Mouse (Mus musculus) forebrain, embryonic 12.5 days (tissue): ENCODE measurements around the gene Rhobtb1. TPM values are rescaled to one million over a fixed set of nuclear protein-coding genes. Genes with fewer than 3 reads are reported as not detected.

ENCODE experiments used
- ATAC-seq: fragments of 200-750 bp; cut with Nextera tagmentation; 2 replicates; pipeline ENCODE4 v1.8.0; 2017; ENCODE audit warnings: moderate TSS enrichment; ENCODE audit not compliant: low FRiP score
- H3K27ac ChIP-seq: fragments of 300-500 bp; sonication (generic); 2 replicates; pipeline ENCODE4 v1.5.1; 2016; ENCODE audit warnings: mild to moderate bottlenecking
- H3K27me3 ChIP-seq: fragments of 300-500 bp; sonication (generic); 2 replicates; pipeline ENCODE4 v1.6.1; 2016; ENCODE audit warnings: mild to moderate bottlenecking
- H3K36me3 ChIP-seq: fragments of 300-500 bp; sonication (generic); replicated peaks from 2 replicates; pipeline ENCODE4 v1.6.1; 2016; ENCODE audit warnings: mild to moderate bottlenecking
- H3K4me1 ChIP-seq: fragments of 300-500 bp; sonication (generic); 2 replicates; pipeline ENCODE4 v1.6.1; 2016
- H3K4me2 ChIP-seq: fragments of 300-500 bp; sonication (generic); 2 replicates; pipeline ENCODE4 v1.6.1; 2016; ENCODE audit warnings: mild to moderate bottlenecking, moderate library complexity
- H3K4me3 ChIP-seq: fragments of 300-500 bp; sonication (generic); replicated peaks from 2 replicates; pipeline ENCODE4 v1.5.1; 2016; ENCODE audit warnings: mild to moderate bottlenecking
- H3K9ac ChIP-seq: fragments of 300-500 bp; sonication (generic); 2 replicates; pipeline ENCODE4 v1.6.1; 2016; ENCODE audit warnings: mild to moderate bottlenecking
- H3K9me3 ChIP-seq: fragments of 300-500 bp; sonication (generic); 2 replicates; pipeline ENCODE4 v1.6.1; 2016
- WGBS: fragments of 180-500 bp; shearing (Covaris S2); methylation state at CpG from one replicate; pipeline ENCODE4 v1.1.7; 2016; 5-methylcytosine and 5-hydroxymethylcytosine counted together
- polyA plus RNA-seq: library from polyadenylated mRNA; unstranded; fragments of >200 nt; fragmentation: Nextera tagmentation; extraction: Ambion mirVana; gene quantifications from 2 replicates; pipeline ENCODE4 v1.2.1, GENCODE M21; 2016

Rhobtb1 gene
- polyA plus RNA-seq, 1 experiment from 2014 or later = 17.8 TPM

- Histone ChIP-seq H3K4me1 (peaks cover 5% of the 10 kb centered on the region), H3K9me3 (peaks cover 11% of the 10 kb centered on the region; the same call in 1 of the 2 replicates), H3K9ac (no peak overlapping the region), H3K36me3 (no peaks in the 10 kb centered on the region), H3K27me3 (no peaks in the 10 kb centered on the region), H3K4me2 (no peak overlapping the region), H3K4me3 (no peak overlapping the region), H3K27ac (no peak overlapping the region; the same call in 1 of the 2 replicates)
- WGBS = 60% methylated on average over 6 of the region's 6 CpGs
- peak; percentile 80 for ATAC-seq
Observed at GRCm38 (mm10) chr10:69238311-69238710, 87.1 kb downstream of the Rhobtb1 start.

- Histone ChIP-seq H3K9ac (no peak overlapping the region), H3K4me3 (no peak overlapping the region), H3K9me3 (peaks cover 11% of the 10 kb centered on the region; the same call in 1 of the 2 replicates), H3K36me3 (no peaks in the 10 kb centered on the region), H3K4me1 (peaks cover 5% of the 10 kb centered on the region), H3K27me3 (no peaks in the 10 kb centered on the region), H3K27ac (no peak overlapping the region), H3K4me2 (no peak overlapping the region)
- WGBS = 96% methylated on average over 2 of the region's 2 CpGs
- no peak for ATAC-seq
Observed at GRCm38 (mm10) chr10:69240530-69240929, 89.3 kb downstream of the Rhobtb1 start.

GRCm38 (mm10) chr10:69245151-69245550 lies 93.9 kb downstream of the Rhobtb1 start:
- no peak overlapping the region for H3K27ac ChIP-seq
- no peaks in the 10 kb centered on the region for H3K4me1 ChIP-seq
- H3K4me3 ChIP-seq = no peak overlapping the region
- ATAC-seq = no peak
- no peak overlapping the region for H3K9ac ChIP-seq
- no peak overlapping the region for H3K4me2 ChIP-seq
- H3K9me3 ChIP-seq = peaks cover 8% of the 10 kb centered on the region; the same call in 1 of the 2 replicates
- peaks cover 3% of the 10 kb centered on the region; the same call in 1 of the 2 replicates for H3K36me3 ChIP-seq
- no peaks in the 10 kb centered on the region for H3K27me3 ChIP-seq
- 94% methylated on average over 4 of the region's 4 CpGs for WGBS

- Histone ChIP-seq H3K4me3 (no peak overlapping the region), H3K27me3 (no peaks in the 10 kb centered on the region), H3K27ac (no peak overlapping the region), H3K4me2 (no peak overlapping the region), H3K4me1 (no peaks in the 10 kb centered on the region), H3K36me3 (peaks cover 7% of the 10 kb centered on the region; the same call in 1 of the 2 replicates), H3K9me3 (peaks cover 8% of the 10 kb centered on the region; the same call in 1 of the 2 replicates), H3K9ac (no peak overlapping the region)
- WGBS = 92% methylated on average over 10 of the region's 10 CpGs
- ATAC-seq = no peak
Observed at GRCm38 (mm10) chr10:69245906-69246668, 94.9 kb downstream of the Rhobtb1 start.

GRCm38 (mm10) chr10:69246762-69247161 lies 95.5 kb downstream of the Rhobtb1 start:
- Histone ChIP-seq H3K4me1 (no peaks in the 10 kb centered on the region), H3K9me3 (peaks cover 8% of the 10 kb centered on the region; the same call in 1 of the 2 replicates), H3K36me3 (peaks cover 7% of the 10 kb centered on the region; the same call in 1 of the 2 replicates), H3K4me3 (no peak overlapping the region), H3K27ac (no peak overlapping the region), H3K9ac (no peak overlapping the region), H3K4me2 (no peak overlapping the region), H3K27me3 (no peaks in the 10 kb centered on the region)
- ATAC-seq = no peak
- 89% methylated on average over 3 of the region's 3 CpGs for WGBS

- 93% methylated on average over 7 of the region's 7 CpGs for WGBS
- no peaks in the 10 kb centered on the region for H3K27me3 ChIP-seq
- no peak overlapping the region for H3K4me3 ChIP-seq
Observed at GRCm38 (mm10) chr10:69247311-69248033, 96.2 kb downstream of the Rhobtb1 start.

GRCm38 (mm10) chr10:69248261-69249160 lies 97.3 kb downstream of the Rhobtb1 start:
- Histone ChIP-seq H3K4me3 (no peak overlapping the region), H3K9me3 (0 out of 2 replicates have a peak, but pooled peaks cover 3% of the 10 kb centered on the region), H3K27me3 (no peaks in the 10 kb centered on the region), H3K4me1 (peaks cover 7% of the 10 kb centered on the region), H3K4me2 (no peak overlapping the region), H3K9ac (no peak overlapping the region), H3K27ac (no peak overlapping the region), H3K36me3 (peaks cover 10% of the 10 kb centered on the region; the same call in 1 of the 2 replicates)
- WGBS = 94% methylated on average over 29 of the region's 29 CpGs
- ATAC-seq = no peak

More at GRCm38 (mm10) chr10:69247311-69248033, 96.2 kb downstream of the Rhobtb1 start:
- H3K4me2 ChIP-seq = no peak overlapping the region
- H3K9ac ChIP-seq = no peak overlapping the region
- no peak for ATAC-seq
- peaks cover 10% of the 10 kb centered on the region; the same call in 1 of the 2 replicates for H3K36me3 ChIP-seq
- H3K27ac ChIP-seq = no peak overlapping the region
- H3K4me1 ChIP-seq = peaks cover 2% of the 10 kb centered on the region; the same call in 1 of the 2 replicates
- 0 out of 2 replicates have a peak, but pooled peaks cover 3% of the 10 kb centered on the region for H3K9me3 ChIP-seq

- Histone ChIP-seq H3K27me3 (no peaks in the 10 kb centered on the region), H3K4me1 (peaks cover 25% of the 10 kb centered on the region), H3K36me3 (peaks cover 10% of the 10 kb centered on the region; the same call in 1 of the 2 replicates), H3K27ac (no peak overlapping the region), H3K9ac (no peak overlapping the region), H3K9me3 (0 out of 2 replicates have a peak, but pooled peaks cover 3% of the 10 kb centered on the region), H3K4me2 (no peak overlapping the region), H3K4me3 (no peak overlapping the region)
- ATAC-seq = no peak
- 87% methylated on average over 6 of the region's 6 CpGs for WGBS
Observed at GRCm38 (mm10) chr10:69251254-69251653, 100.0 kb downstream of the Rhobtb1 start.

- no peak overlapping the region for H3K27ac ChIP-seq
- no peak for ATAC-seq
- WGBS = 91% methylated on average over 17 of the region's 17 CpGs
- H3K9me3 ChIP-seq = no peaks in the 10 kb centered on the region
- no peak overlapping the region for H3K9ac ChIP-seq
- peaks cover 25% of the 10 kb centered on the region for H3K4me1 ChIP-seq
- H3K4me2 ChIP-seq = no peak overlapping the region
- peaks cover 10% of the 10 kb centered on the region; the same call in 1 of the 2 replicates for H3K36me3 ChIP-seq
- H3K4me3 ChIP-seq = no peak overlapping the region
- no peaks in the 10 kb centered on the region for H3K27me3 ChIP-seq
Observed at GRCm38 (mm10) chr10:69252112-69253074, 101.2 kb downstream of the Rhobtb1 start.

- WGBS = 63% methylated on average over 5 of the region's 5 CpGs
- H3K4me3 ChIP-seq = no peak overlapping the region
- H3K27ac ChIP-seq = 0 out of 2 replicates have a peak overlapping the region, but pooled peaks have one; percentile 2
- H3K9me3 ChIP-seq = no peaks in the 10 kb centered on the region
- H3K4me1 ChIP-seq = peaks cover 25% of the 10 kb centered on the region
- H3K27me3 ChIP-seq = no peaks in the 10 kb centered on the region
- no peak for ATAC-seq
- H3K4me2 ChIP-seq = no peak overlapping the region
- peaks cover 10% of the 10 kb centered on the region; the same call in 1 of the 2 replicates for H3K36me3 ChIP-seq
- H3K9ac ChIP-seq = no peak overlapping the region
Observed at GRCm38 (mm10) chr10:69253075-69253685, 101.9 kb downstream of the Rhobtb1 start.
